Mouse (Mus musculus) CH12.LX (cell line): ENCODE data around the gene Prdx6b.
A peak's percentile ranks its signal among the peaks of the same experiment; 100 is the strongest.

Experiments
- CHD1 ChIP-seq: IDR thresholded peaks from 2 replicates; pipeline ENCODE4 v1.6.1; 2012; ENCODE audit warnings: low read depth, low read length, improper control_type of control experiment, inconsistent platforms
- CTCF ChIP-seq, 2 experiments: IDR thresholded peaks in 1 of 2; conservative IDR thresholded peaks in 1 of 2; 2 replicates each; pipeline ENCODE4 v1.5.1; 2011 to 2012; ENCODE audit warnings: low read depth in 2 of 2, low read length in 2 of 2, improper control_type of control experiment in 1 of 2, inconsistent platforms in 1 of 2, mild to moderate bottlenecking in 1 of 2, moderate library complexity in 1 of 2
- EP300 ChIP-seq: IDR thresholded peaks from 2 replicates; pipeline ENCODE4 v1.6.1; 2011; ENCODE audit warnings: low read length, improper control_type of control experiment
- GABPA ChIP-seq: IDR thresholded peaks from 2 replicates; pipeline ENCODE4 v1.6.1; 2012; ENCODE audit warnings: low read depth, low read length, improper control_type of control experiment, inconsistent platforms; ENCODE audit not compliant: insufficient replicate concordance
- KAT2A ChIP-seq: IDR thresholded peaks from 2 replicates; pipeline ENCODE4 v1.6.1; 2012; ENCODE audit warnings: low read length, improper control_type of control experiment, inconsistent platforms; ENCODE audit not compliant: insufficient replicate concordance
- MYC ChIP-seq: IDR thresholded peaks from 2 replicates; pipeline ENCODE4 v1.6.1; 2011; ENCODE audit warnings: low read depth, mild to moderate bottlenecking, improper control_type of control experiment, low read length
- NELFE ChIP-seq: IDR thresholded peaks from 2 replicates; pipeline ENCODE4 v1.6.1; 2011; ENCODE audit warnings: low read depth, low read length, improper control_type of control experiment
- POLR2A ChIP-seq: IDR thresholded peaks from 2 replicates; pipeline ENCODE4 v1.6.1; 2011; ENCODE audit warnings: low read depth, mild to moderate bottlenecking, improper control_type of control experiment, low read length
- RCOR1 ChIP-seq: conservative IDR thresholded peaks from 2 replicates; pipeline ENCODE4 v1.6.1; 2012; ENCODE audit warnings: low read depth, mild to moderate bottlenecking, inconsistent platforms, low read length, improper control_type of control experiment
- UBTF ChIP-seq: IDR thresholded peaks from 2 replicates; pipeline ENCODE4 v1.6.1; 2012; ENCODE audit warnings: low read depth, mild to moderate bottlenecking, inconsistent platforms, low read length, improper control_type of control experiment, moderate library complexity
- ZMIZ1 ChIP-seq: IDR thresholded peaks from 2 replicates; pipeline ENCODE4 v1.6.1; 2012; ENCODE audit warnings: low read depth, mild to moderate bottlenecking, inconsistent platforms, low read length, improper control_type of control experiment

DNA sequence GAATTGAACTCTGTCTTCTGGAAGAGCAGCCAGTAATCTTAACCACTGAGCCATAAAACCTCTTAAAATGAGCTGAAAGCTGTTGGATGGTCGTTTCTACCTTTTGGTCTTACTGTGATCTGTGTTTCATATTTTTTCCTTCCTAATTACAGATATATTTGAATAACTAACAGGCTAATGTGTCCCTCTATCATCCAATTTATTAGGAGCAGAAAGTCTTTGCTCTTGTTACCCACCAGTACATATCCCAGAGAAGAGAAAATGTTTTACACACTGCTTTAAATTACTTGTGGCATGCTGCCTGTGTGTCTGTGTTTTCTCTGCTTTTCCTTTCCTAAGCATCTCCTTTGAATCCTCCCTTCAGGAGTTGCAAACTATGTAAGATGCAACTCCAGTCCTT, 21.9 kb downstream of the Prdx6b start:
- TF ChIP-seq CHD1 (peak; percentile 38; the same call in 1 of the 2 replicates), UBTF (no peak), MYC (no peak), RCOR1 (no peak), POLR2A (no peak), NELFE (no peak), CTCF (conservative IDR thresholded peaks at IDR 0.05 in 1 of 2, IDR thresholded peaks at IDR 0.05 in 1 of 2; ENCODE audit: low read depth in 2 of 2, low read length in 2 of 2) (no peak), GABPA (no peak), EP300 (no peak), ZMIZ1 (0 out of 2 replicates have a peak, but pooled peaks have one; percentile 35), KAT2A (no peak)
